Mouse (Mus musculus): Measurements from ENCODE around the gene Pkp4. TPM values are rescaled to one million over a fixed set of nuclear protein-coding genes. Genes with fewer than 3 reads are reported as not detected.

The Pkp4 gene
- polyA plus RNA-seq, 1 experiment from 2014 or later, result 25.7 TPM

GRCm38 (mm10) chr2:59219997-59220789 lies 59.5 kb downstream of the Pkp4 start:
- no peak overlapping the region for H3K9ac ChIP-seq (ENCODE audit: low read length)
- DNase-seq (ENCODE audit: low spot score) (peak; percentile 49), ATAC-seq (peak; percentile 50; the same call in 1 of the 2 replicates)
- H3K36me3 ChIP-seq (ENCODE audit: control insufficient read depth, insufficient read depth, low read length), result 0 out of 2 replicates have a peak, but pooled peaks cover 3% of the 10 kb centered on the region
- no peak overlapping the region for H3K4me3 ChIP-seq (ENCODE audit: low read depth, low read length)
- WGBS, result 39% methylated on average over 9 of the region's 9 CpGs
- H3K4me1 ChIP-seq (ENCODE audit: control insufficient read depth, insufficient read depth, low read length), result peaks cover 6% of the 10 kb centered on the region
- H3K4me2 ChIP-seq (ENCODE audit: low read length), result no peak overlapping the region
- no peaks in the 10 kb centered on the region for H3K27me3 ChIP-seq (replicated peaks; ENCODE audit: control insufficient read depth, insufficient read depth, low read length)
- H3K9me3 ChIP-seq (replicated peaks; ENCODE audit: control insufficient read depth, low read length), result no peaks in the 10 kb centered on the region
- H3K27ac ChIP-seq (ENCODE audit: low read depth, low read length), result no peak overlapping the region; the same call in 1 of the 2 replicates

GRCm38 (mm10) chr2:59226383-59226782 lies 65.7 kb downstream of the Pkp4 start:
- Histone ChIP-seq H3K9me3 (replicated peaks; ENCODE audit: control insufficient read depth, low read length) (no peaks in the 10 kb centered on the region), H3K27me3 (replicated peaks; ENCODE audit: control insufficient read depth, insufficient read depth, low read length) (no peaks in the 10 kb centered on the region), H3K27ac (ENCODE audit: low read depth, low read length) (no peak overlapping the region), H3K4me1 (ENCODE audit: control insufficient read depth, insufficient read depth, low read length) (no peaks in the 10 kb centered on the region), H3K4me3 (ENCODE audit: low read depth, low read length) (no peak overlapping the region), H3K4me2 (ENCODE audit: low read length) (no peak overlapping the region), H3K36me3 (ENCODE audit: control insufficient read depth, insufficient read depth, low read length) (no peaks in the 10 kb centered on the region), H3K9ac (ENCODE audit: low read length) (no peak overlapping the region)
- WGBS, result 86% methylated on average over 4 of the region's 4 CpGs
- DNase-seq (ENCODE audit: low spot score) (peak; percentile 24), ATAC-seq (no peak)

GRCm38 (mm10) chr2:59227011-59227410 lies 66.4 kb downstream of the Pkp4 start:
- no peaks in the 10 kb centered on the region for H3K27me3 ChIP-seq (replicated peaks; ENCODE audit: control insufficient read depth, insufficient read depth, low read length)
- no peak for DNase-seq (ENCODE audit: low spot score)
- no peak overlapping the region for H3K4me2 ChIP-seq (ENCODE audit: low read length)

GRCm38 (mm10) chr2:59227508-59228263 lies 67.0 kb downstream of the Pkp4 start:
- no peak for DNase-seq (ENCODE audit: low spot score)
- WGBS, result 93% methylated on average over 8 of the region's 8 CpGs

More at GRCm38 (mm10) chr2:59227011-59227410, 66.4 kb downstream of the Pkp4 start:
- no peak for ATAC-seq
- no peaks in the 10 kb centered on the region for H3K9me3 ChIP-seq (replicated peaks; ENCODE audit: control insufficient read depth, low read length)
- peaks cover under 1% of the 10 kb centered on the region; the same call in 1 of the 2 replicates for H3K36me3 ChIP-seq (ENCODE audit: control insufficient read depth, insufficient read depth, low read length)
- no peak overlapping the region for H3K4me3 ChIP-seq (ENCODE audit: low read depth, low read length)
- WGBS, result 87% methylated on average over 3 of the region's 3 CpGs
- no peak overlapping the region for H3K9ac ChIP-seq (ENCODE audit: low read length)
- no peaks in the 10 kb centered on the region for H3K4me1 ChIP-seq (ENCODE audit: control insufficient read depth, insufficient read depth, low read length)
- no peak overlapping the region for H3K27ac ChIP-seq (ENCODE audit: low read depth, low read length)

GRCm38 (mm10) chr2:59229250-59229895 lies 68.7 kb downstream of the Pkp4 start:
- WGBS, result 90% methylated on average over 11 of the region's 11 CpGs
- no peak for DNase-seq (ENCODE audit: low spot score)
- Histone ChIP-seq H3K9ac (ENCODE audit: low read length) (no peak overlapping the region), H3K4me3 (ENCODE audit: low read depth, low read length) (no peak overlapping the region), H3K36me3 (ENCODE audit: control insufficient read depth, insufficient read depth, low read length) (peaks cover 3% of the 10 kb centered on the region; the same call in 1 of the 2 replicates), H3K4me2 (ENCODE audit: low read length) (no peak overlapping the region), H3K4me1 (ENCODE audit: control insufficient read depth, insufficient read depth, low read length) (no peaks in the 10 kb centered on the region), H3K27ac (ENCODE audit: low read depth, low read length) (no peak overlapping the region), H3K9me3 (replicated peaks; ENCODE audit: control insufficient read depth, low read length) (no peaks in the 10 kb centered on the region), H3K27me3 (replicated peaks; ENCODE audit: control insufficient read depth, insufficient read depth, low read length) (no peaks in the 10 kb centered on the region)
- ATAC-seq, result no peak

More at GRCm38 (mm10) chr2:59227508-59228263, 67.0 kb downstream of the Pkp4 start:
- Histone ChIP-seq H3K9me3 (replicated peaks; ENCODE audit: control insufficient read depth, low read length) (no peaks in the 10 kb centered on the region), H3K4me1 (ENCODE audit: control insufficient read depth, insufficient read depth, low read length) (no peaks in the 10 kb centered on the region), H3K9ac (ENCODE audit: low read length) (no peak overlapping the region), H3K36me3 (ENCODE audit: control insufficient read depth, insufficient read depth, low read length) (peaks cover 3% of the 10 kb centered on the region; the same call in 1 of the 2 replicates), H3K27ac (ENCODE audit: low read depth, low read length) (no peak overlapping the region), H3K4me3 (ENCODE audit: low read depth, low read length) (no peak overlapping the region), H3K4me2 (ENCODE audit: low read length) (no peak overlapping the region), H3K27me3 (replicated peaks; ENCODE audit: control insufficient read depth, insufficient read depth, low read length) (no peaks in the 10 kb centered on the region)
- ATAC-seq, result no peak

GRCm38 (mm10) chr2:59230656-59231055 lies 70.0 kb downstream of the Pkp4 start:
- Histone ChIP-seq H3K36me3 (ENCODE audit: control insufficient read depth, insufficient read depth, low read length) (peaks cover 3% of the 10 kb centered on the region; the same call in 1 of the 2 replicates), H3K27ac (ENCODE audit: low read depth, low read length) (no peak overlapping the region), H3K4me2 (ENCODE audit: low read length) (no peak overlapping the region), H3K27me3 (replicated peaks; ENCODE audit: control insufficient read depth, insufficient read depth, low read length) (no peaks in the 10 kb centered on the region), H3K4me3 (ENCODE audit: low read depth, low read length) (no peak overlapping the region), H3K9me3 (replicated peaks; ENCODE audit: control insufficient read depth, low read length) (no peaks in the 10 kb centered on the region), H3K4me1 (ENCODE audit: control insufficient read depth, insufficient read depth, low read length) (no peaks in the 10 kb centered on the region), H3K9ac (ENCODE audit: low read length) (no peak overlapping the region)
- DNase-seq (ENCODE audit: low spot score) (peak; percentile 38), ATAC-seq (0 out of 2 replicates have a peak, but pooled peaks have one; percentile 46)
- WGBS, result 20% methylated on average over 9 of the region's 9 CpGs

GRCm38 (mm10) chr2:59231514-59231913 lies 70.9 kb downstream of the Pkp4 start:
- WGBS, result 93% methylated on average over 5 of the region's 5 CpGs
- H3K27me3 ChIP-seq (replicated peaks; ENCODE audit: control insufficient read depth, insufficient read depth, low read length), result no peaks in the 10 kb centered on the region
- H3K27ac ChIP-seq (ENCODE audit: low read depth, low read length), result no peak overlapping the region
- no peak for DNase-seq (ENCODE audit: low spot score)
- H3K9ac ChIP-seq (ENCODE audit: low read length), result no peak overlapping the region
- H3K4me1 ChIP-seq (ENCODE audit: control insufficient read depth, insufficient read depth, low read length), result no peaks in the 10 kb centered on the region
- H3K36me3 ChIP-seq (ENCODE audit: control insufficient read depth, insufficient read depth, low read length), result peaks cover 3% of the 10 kb centered on the region; the same call in 1 of the 2 replicates
- H3K9me3 ChIP-seq (replicated peaks; ENCODE audit: control insufficient read depth, low read length), result no peaks in the 10 kb centered on the region
- no peak overlapping the region for H3K4me3 ChIP-seq (ENCODE audit: low read depth, low read length)
- H3K4me2 ChIP-seq (ENCODE audit: low read length), result no peak overlapping the region
- no peak for ATAC-seq

GRCm38 (mm10) chr2:59233294-59233923 lies 72.8 kb downstream of the Pkp4 start:
- ATAC-seq (no peak), DNase-seq (ENCODE audit: low spot score) (no peak)
- H3K9me3 ChIP-seq (replicated peaks; ENCODE audit: control insufficient read depth, low read length), result no peaks in the 10 kb centered on the region
- no peak overlapping the region for H3K4me3 ChIP-seq (ENCODE audit: low read depth, low read length)
- H3K27me3 ChIP-seq (replicated peaks; ENCODE audit: control insufficient read depth, insufficient read depth, low read length), result no peaks in the 10 kb centered on the region
- no peaks in the 10 kb centered on the region for H3K4me1 ChIP-seq (ENCODE audit: control insufficient read depth, insufficient read depth, low read length)
- no peak overlapping the region for H3K9ac ChIP-seq (ENCODE audit: low read length)
- peaks cover 3% of the 10 kb centered on the region; the same call in 1 of the 2 replicates for H3K36me3 ChIP-seq (ENCODE audit: control insufficient read depth, insufficient read depth, low read length)
- WGBS, result 94% methylated on average over 13 of the region's 13 CpGs
- no peak overlapping the region for H3K4me2 ChIP-seq (ENCODE audit: low read length)
- H3K27ac ChIP-seq (ENCODE audit: low read depth, low read length), result no peak overlapping the region

Data from forebrain, embryonic 14.5 days (tissue).